Mouse (Mus musculus) lung, postnatal 0 days (tissue): Measurements from ENCODE around the gene Dtnbp1.

Source experiments
- CTCF ChIP-seq: IDR thresholded peaks from 2 replicates; pipeline ENCODE4 v1.5.1; 2016; ENCODE audit warnings: antibody characterized with exemption, mild to moderate bottlenecking
- EP300 ChIP-seq: IDR thresholded peaks from 2 replicates; pipeline ENCODE4 v1.6.1; 2016; ENCODE audit warnings: antibody characterized with exemption, mild to moderate bottlenecking, control low read depth

DNA sequence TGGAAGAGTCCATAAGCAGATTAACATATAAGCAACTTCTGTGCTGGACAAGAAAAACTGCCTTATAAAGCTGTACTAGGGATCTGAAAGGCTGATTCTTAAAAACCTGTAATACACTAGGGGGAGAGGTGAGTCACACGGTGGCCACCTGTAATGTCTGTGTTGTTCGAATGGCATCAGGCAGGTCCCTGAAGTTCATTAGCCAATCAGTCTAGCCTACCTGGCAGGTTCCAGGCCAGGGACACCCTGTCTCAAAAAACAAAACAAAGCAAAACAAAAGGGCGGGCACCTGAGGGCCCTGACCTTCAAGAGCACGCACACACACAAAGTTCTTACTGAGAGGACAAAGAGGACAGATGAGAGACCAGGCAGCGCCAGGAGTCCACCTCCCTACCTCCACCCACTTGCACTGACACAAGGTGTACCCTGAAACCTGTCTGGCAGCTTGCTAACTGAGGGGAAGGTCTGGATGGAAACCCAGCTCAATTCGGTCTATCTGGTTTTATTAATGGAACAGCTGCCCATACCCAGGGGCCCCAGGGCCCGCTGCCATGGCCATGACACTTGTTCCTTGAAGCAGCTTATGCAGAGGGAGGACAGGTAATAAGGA, 11.8 kb downstream of the Dtnbp1 start:
- no peak for TF ChIP-seq CTCF
- TF ChIP-seq EP300: no peak
